Mouse (Mus musculus): ENCODE results near the gene Nubp2. TPM values are rescaled to one million over a fixed set of nuclear protein-coding genes. Genes with fewer than 3 reads are reported as not detected.

Gene Nubp2
- polyA plus RNA-seq, 1 experiment from 2014 or later: 63.9 TPM

- WGBS: 88% methylated on average over 10 of the region's 10 CpGs
- Histone ChIP-seq H3K4me2 (ENCODE audit: low read depth, low read length) (no peak overlapping the region), H3K27me3 (ENCODE audit: control insufficient read depth, insufficient read depth, low read length) (no peaks in the 10 kb centered on the region), H3K9me3 (replicated peaks; ENCODE audit: control insufficient read depth, low read length) (no peaks in the 10 kb centered on the region), H3K27ac (replicated peaks; ENCODE audit: low read depth, low read length) (no peak overlapping the region), H3K4me1 (ENCODE audit: control insufficient read depth, insufficient read depth, low read length) (no peaks in the 10 kb centered on the region), H3K4me3 (ENCODE audit: low read depth, low read length) (no peak overlapping the region), H3K36me3 (replicated peaks; ENCODE audit: control insufficient read depth, insufficient read depth, low read depth, low read length) (no peaks in the 10 kb centered on the region), H3K9ac (replicated peaks; ENCODE audit: low read length) (no peak overlapping the region)
- ATAC-seq (replicated peaks; ENCODE audit: insufficient number of reproducible peaks, low FRiP score, low TSS enrichment, low read depth) (no peak), DNase-seq (ENCODE audit: low spot score) (no peak)
Measured at GRCm38 (mm10) chr17:24867914-24868313, 18.2 kb downstream of the Nubp2 start.

GRCm38 (mm10) chr17:24865776-24866175 lies 20.4 kb downstream of the Nubp2 start, which contains the start of gene Igfals:
Igfals (plus strand) TSS chr17:24865997.
- peaks cover 3% of the 10 kb centered on the region for H3K36me3 ChIP-seq (replicated peaks; ENCODE audit: control insufficient read depth, insufficient read depth, low read depth, low read length)
- ATAC-seq (replicated peaks; ENCODE audit: insufficient number of reproducible peaks, low FRiP score, low TSS enrichment, low read depth) (no peak), DNase-seq (ENCODE audit: low spot score) (no peak)
- no peak within 1 kb of the TSS for H3K9ac ChIP-seq (replicated peaks; ENCODE audit: low read length)
- H3K27ac ChIP-seq (replicated peaks; ENCODE audit: low read depth, low read length): no peak within 1 kb of the TSS
- WGBS: 86% methylated on average over 8 of the region's 8 CpGs
- no peaks in the 10 kb centered on the region for H3K9me3 ChIP-seq (replicated peaks; ENCODE audit: control insufficient read depth, low read length)
- H3K27me3 ChIP-seq (ENCODE audit: control insufficient read depth, insufficient read depth, low read length): no peaks in the 10 kb centered on the region
- no peak within 1 kb of the TSS for H3K4me2 ChIP-seq (ENCODE audit: low read depth, low read length)
- no peaks in the 10 kb centered on the region for H3K4me1 ChIP-seq (ENCODE audit: control insufficient read depth, insufficient read depth, low read length)
- no peak within 1 kb of the TSS for H3K4me3 ChIP-seq (ENCODE audit: low read depth, low read length)

- Histone ChIP-seq H3K4me2 (ENCODE audit: low read depth, low read length) (no peak overlapping the region), H3K27me3 (ENCODE audit: control insufficient read depth, insufficient read depth, low read length) (no peaks in the 10 kb centered on the region), H3K36me3 (replicated peaks; ENCODE audit: control insufficient read depth, insufficient read depth, low read depth, low read length) (peaks cover 3% of the 10 kb centered on the region), H3K9me3 (replicated peaks; ENCODE audit: control insufficient read depth, low read length) (no peaks in the 10 kb centered on the region), H3K27ac (replicated peaks; ENCODE audit: low read depth, low read length) (no peak overlapping the region), H3K9ac (replicated peaks; ENCODE audit: low read length) (no peak overlapping the region), H3K4me1 (ENCODE audit: control insufficient read depth, insufficient read depth, low read length) (no peaks in the 10 kb centered on the region), H3K4me3 (ENCODE audit: low read depth, low read length) (no peak overlapping the region)
- DNase-seq (ENCODE audit: low spot score): no peak
- no peak for ATAC-seq (replicated peaks; ENCODE audit: insufficient number of reproducible peaks, low FRiP score, low TSS enrichment, low read depth)
- 96% methylated on average over 3 of the region's 3 CpGs for WGBS
Measured at GRCm38 (mm10) chr17:24861785-24862184, 24.4 kb downstream of the Nubp2 start.

GRCm38 (mm10) chr17:24860076-24860475 lies 26.1 kb downstream of the Nubp2 start:
- H3K9ac ChIP-seq (replicated peaks; ENCODE audit: low read length): no peak overlapping the region
- no peak for DNase-seq (ENCODE audit: low spot score)
- peaks cover 3% of the 10 kb centered on the region for H3K36me3 ChIP-seq (replicated peaks; ENCODE audit: control insufficient read depth, insufficient read depth, low read depth, low read length)
- H3K4me3 ChIP-seq (ENCODE audit: low read depth, low read length): no peak overlapping the region
- 92% methylated on average over 8 of the region's 8 CpGs for WGBS
- no peaks in the 10 kb centered on the region for H3K9me3 ChIP-seq (replicated peaks; ENCODE audit: control insufficient read depth, low read length)
- H3K4me2 ChIP-seq (ENCODE audit: low read depth, low read length): no peak overlapping the region
- no peaks in the 10 kb centered on the region for H3K4me1 ChIP-seq (ENCODE audit: control insufficient read depth, insufficient read depth, low read length)
- no peaks in the 10 kb centered on the region for H3K27me3 ChIP-seq (ENCODE audit: control insufficient read depth, insufficient read depth, low read length)
- H3K27ac ChIP-seq (replicated peaks; ENCODE audit: low read depth, low read length): no peak overlapping the region
- no peak for ATAC-seq (replicated peaks; ENCODE audit: insufficient number of reproducible peaks, low FRiP score, low TSS enrichment, low read depth)

- peaks cover 3% of the 10 kb centered on the region for H3K36me3 ChIP-seq (replicated peaks; ENCODE audit: control insufficient read depth, insufficient read depth, low read depth, low read length)
- no peak overlapping the region for H3K9ac ChIP-seq (replicated peaks; ENCODE audit: low read length)
- 86% methylated on average over 6 of the region's 6 CpGs for WGBS
- H3K4me1 ChIP-seq (ENCODE audit: control insufficient read depth, insufficient read depth, low read length): no peaks in the 10 kb centered on the region
- ATAC-seq (replicated peaks; ENCODE audit: insufficient number of reproducible peaks, low FRiP score, low TSS enrichment, low read depth) (no peak), DNase-seq (ENCODE audit: low spot score) (no peak)
- no peaks in the 10 kb centered on the region for H3K9me3 ChIP-seq (replicated peaks; ENCODE audit: control insufficient read depth, low read length)
- no peak overlapping the region for H3K4me3 ChIP-seq (ENCODE audit: low read depth, low read length)
- H3K27me3 ChIP-seq (ENCODE audit: control insufficient read depth, insufficient read depth, low read length): no peaks in the 10 kb centered on the region
- H3K4me2 ChIP-seq (ENCODE audit: low read depth, low read length): no peak overlapping the region
- H3K27ac ChIP-seq (replicated peaks; ENCODE audit: low read depth, low read length): no peak overlapping the region
Measured at GRCm38 (mm10) chr17:24858967-24859366, 27.2 kb downstream of the Nubp2 start.

- no peaks in the 10 kb centered on the region for H3K9me3 ChIP-seq (replicated peaks; ENCODE audit: control insufficient read depth, low read length)
- ATAC-seq (replicated peaks; ENCODE audit: insufficient number of reproducible peaks, low FRiP score, low TSS enrichment, low read depth): no peak
- H3K9ac ChIP-seq (replicated peaks; ENCODE audit: low read length): no peak overlapping the region
- no peaks in the 10 kb centered on the region for H3K4me1 ChIP-seq (ENCODE audit: control insufficient read depth, insufficient read depth, low read length)
- H3K27ac ChIP-seq (replicated peaks; ENCODE audit: low read depth, low read length): no peak overlapping the region
- 86% methylated on average over 8 of the region's 8 CpGs for WGBS
- no peak for DNase-seq (ENCODE audit: low spot score)
- no peak overlapping the region for H3K4me2 ChIP-seq (ENCODE audit: low read depth, low read length)
- H3K27me3 ChIP-seq (ENCODE audit: control insufficient read depth, insufficient read depth, low read length): no peaks in the 10 kb centered on the region
- peaks cover 3% of the 10 kb centered on the region for H3K36me3 ChIP-seq (replicated peaks; ENCODE audit: control insufficient read depth, insufficient read depth, low read depth, low read length)
- no peak overlapping the region for H3K4me3 ChIP-seq (ENCODE audit: low read depth, low read length)
Measured at GRCm38 (mm10) chr17:24857831-24858470, 28.2 kb downstream of the Nubp2 start.

- WGBS: 88% methylated on average over 13 of the region's 13 CpGs
- DNase-seq (ENCODE audit: low spot score): no peak
- no peak overlapping the region for H3K27ac ChIP-seq (replicated peaks; ENCODE audit: low read depth, low read length)
- H3K4me3 ChIP-seq (ENCODE audit: low read depth, low read length): no peak overlapping the region
- peaks cover 3% of the 10 kb centered on the region for H3K36me3 ChIP-seq (replicated peaks; ENCODE audit: control insufficient read depth, insufficient read depth, low read depth, low read length)
- ATAC-seq (replicated peaks; ENCODE audit: insufficient number of reproducible peaks, low FRiP score, low TSS enrichment, low read depth): no peak
- H3K27me3 ChIP-seq (ENCODE audit: control insufficient read depth, insufficient read depth, low read length): no peaks in the 10 kb centered on the region
- H3K9ac ChIP-seq (replicated peaks; ENCODE audit: low read length): no peak overlapping the region
- no peaks in the 10 kb centered on the region for H3K9me3 ChIP-seq (replicated peaks; ENCODE audit: control insufficient read depth, low read length)
- no peaks in the 10 kb centered on the region for H3K4me1 ChIP-seq (ENCODE audit: control insufficient read depth, insufficient read depth, low read length)
- no peak overlapping the region for H3K4me2 ChIP-seq (ENCODE audit: low read depth, low read length)
Measured at GRCm38 (mm10) chr17:24856589-24856988, 29.6 kb downstream of the Nubp2 start.

GRCm38 (mm10) chr17:24855838-24856464 lies 30.2 kb downstream of the Nubp2 start:
- Histone ChIP-seq H3K36me3 (replicated peaks; ENCODE audit: control insufficient read depth, insufficient read depth, low read depth, low read length) (no peaks in the 10 kb centered on the region; the same call in 1 of the 2 replicates), H3K4me1 (ENCODE audit: control insufficient read depth, insufficient read depth, low read length) (peaks cover 1% of the 10 kb centered on the region; the same call in 1 of the 2 replicates), H3K9ac (replicated peaks; ENCODE audit: low read length) (no peak overlapping the region; the same call in 1 of the 2 replicates), H3K9me3 (replicated peaks; ENCODE audit: control insufficient read depth, low read length) (no peaks in the 10 kb centered on the region), H3K27me3 (ENCODE audit: control insufficient read depth, insufficient read depth, low read length) (no peaks in the 10 kb centered on the region; the same call in 1 of the 2 replicates), H3K4me3 (ENCODE audit: low read depth, low read length) (no peak overlapping the region), H3K4me2 (ENCODE audit: low read depth, low read length) (no peak overlapping the region), H3K27ac (replicated peaks; ENCODE audit: low read depth, low read length) (no peak overlapping the region)
- DNase-seq (ENCODE audit: low spot score) (no peak), ATAC-seq (replicated peaks; ENCODE audit: insufficient number of reproducible peaks, low FRiP score, low TSS enrichment, low read depth) (no peak)
- WGBS: 70% methylated on average over 3 of the region's 3 CpGs

Measured in embryonic facial prominence, embryonic 11.5 days (tissue).